Mouse (Mus musculus): ENCODE results near the gene Itga6.

The Itga6 gene

DNA sequence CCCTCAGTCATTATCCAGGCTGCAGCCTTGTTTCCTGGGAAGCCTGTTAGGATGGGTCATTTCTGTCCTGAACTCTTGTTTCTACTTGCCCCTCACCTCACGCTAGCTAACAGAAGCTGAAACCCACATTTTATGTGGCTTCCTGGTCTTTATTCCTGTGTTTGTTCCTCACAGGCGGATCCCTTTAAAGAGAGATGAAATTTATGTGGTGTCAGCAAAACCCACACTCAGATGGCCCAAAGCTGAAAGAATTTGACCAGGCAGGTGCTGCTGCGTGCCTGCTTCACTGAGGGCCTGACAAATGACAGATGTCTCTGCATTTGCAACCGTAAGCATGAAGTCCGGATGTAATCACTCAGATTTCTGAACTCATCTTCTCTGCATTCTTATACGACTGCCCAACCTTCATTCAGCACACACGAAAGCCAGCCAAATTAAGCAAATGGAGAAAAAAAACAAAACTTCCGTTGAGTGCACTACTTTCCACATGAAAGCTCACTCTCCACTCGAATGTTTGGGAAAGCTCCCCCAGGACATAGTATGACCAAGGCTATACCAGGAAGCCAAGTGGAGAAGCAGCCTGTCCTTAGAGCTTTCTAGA, 10.5 kb upstream of the Itga6 start:
- DNase-seq = no peak

DNA sequence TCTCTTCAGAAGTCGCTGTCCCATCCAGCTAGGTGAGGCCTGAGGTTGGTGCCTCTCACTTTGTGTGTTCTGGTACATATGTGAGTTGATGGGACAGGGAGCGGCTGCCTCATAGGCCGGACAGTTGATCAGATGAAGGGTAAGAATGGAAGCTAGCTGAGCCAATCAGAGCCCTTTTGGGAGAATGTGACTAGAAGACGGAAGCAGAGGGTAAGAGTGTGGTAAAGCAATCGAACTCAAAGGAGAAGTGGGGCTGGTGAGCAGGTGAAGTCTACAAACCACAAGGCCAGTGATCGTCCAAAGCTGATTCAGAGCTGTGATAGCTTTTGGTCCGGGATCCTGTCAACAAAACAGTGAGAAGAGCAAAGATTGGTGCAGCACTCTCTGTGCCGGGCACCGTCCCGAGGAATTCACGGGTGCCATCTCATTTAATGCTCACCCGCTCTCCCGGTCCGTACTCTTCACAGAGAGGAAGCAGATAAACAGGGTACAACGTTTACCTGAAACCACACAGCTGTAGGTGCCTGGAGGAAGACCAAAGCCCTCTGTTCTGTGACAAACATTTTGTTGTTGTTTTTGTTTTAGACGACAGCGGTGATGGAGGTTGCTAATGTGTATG, 9.8 kb upstream of the Itga6 start:
- DNase-seq = no peak

DNA sequence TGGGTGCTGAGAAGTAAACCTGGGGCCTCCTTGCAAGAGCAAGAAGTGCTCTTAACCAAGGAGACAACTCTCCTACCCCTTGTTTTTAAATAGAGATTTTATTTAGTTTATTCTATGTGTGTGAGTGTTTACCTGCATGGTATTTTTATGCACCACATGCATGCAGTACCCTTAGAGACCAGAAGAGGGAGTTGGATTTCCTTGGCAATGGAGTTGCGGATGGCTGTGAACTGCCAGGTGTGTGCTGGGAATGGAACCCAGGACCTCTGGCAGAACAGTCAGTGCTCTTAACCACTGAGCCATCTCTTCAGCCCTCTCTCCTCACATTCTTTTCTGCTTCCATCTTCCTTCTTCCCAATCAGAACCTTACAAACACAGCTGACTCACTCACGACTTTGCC, 9.2 kb upstream of the Itga6 start:
- no peak for DNase-seq

GRCm38 (mm10) chr2:71739173-71739860, 6.1 kb upstream of the Itga6 start:
- DNase-seq = no peak

GRCm38 (mm10) chr2:71742557-71742956, 2.9 kb upstream of the Itga6 start:
- no peak for DNase-seq

DNA sequence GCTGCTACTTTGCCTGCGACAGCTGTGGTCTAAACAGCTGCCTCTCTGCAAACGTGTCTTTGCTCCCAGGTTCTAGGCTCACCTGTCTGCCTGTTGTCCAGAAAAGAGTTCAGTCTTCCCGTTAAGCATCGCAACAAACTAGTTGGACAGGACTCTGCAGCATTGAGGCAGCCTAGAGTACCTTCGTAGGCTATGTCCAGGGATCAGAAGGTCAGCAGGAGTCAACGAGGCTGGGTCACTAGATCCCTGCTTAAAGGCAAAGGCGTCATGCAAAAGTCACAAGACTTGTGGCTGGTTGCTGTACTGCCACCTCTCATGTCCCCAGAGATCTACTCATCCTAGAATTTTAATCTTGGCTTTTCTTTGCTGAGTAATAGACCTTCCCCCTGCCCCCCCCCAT, 2.0 kb upstream of the Itga6 start:
- no peak for DNase-seq

- DNase-seq = no peak
Observed at GRCm38 (mm10) chr2:71744320-71744719, 1.1 kb upstream of the Itga6 start.

GRCm38 (mm10) chr2:71744861-71745507, 432 bp upstream of the Itga6 start:
- DNase-seq = peak; percentile 40 to 63

- DNase-seq = no peak
Observed at GRCm38 (mm10) chr2:71748451-71748850, 3.0 kb downstream of the Itga6 start.

DNA sequence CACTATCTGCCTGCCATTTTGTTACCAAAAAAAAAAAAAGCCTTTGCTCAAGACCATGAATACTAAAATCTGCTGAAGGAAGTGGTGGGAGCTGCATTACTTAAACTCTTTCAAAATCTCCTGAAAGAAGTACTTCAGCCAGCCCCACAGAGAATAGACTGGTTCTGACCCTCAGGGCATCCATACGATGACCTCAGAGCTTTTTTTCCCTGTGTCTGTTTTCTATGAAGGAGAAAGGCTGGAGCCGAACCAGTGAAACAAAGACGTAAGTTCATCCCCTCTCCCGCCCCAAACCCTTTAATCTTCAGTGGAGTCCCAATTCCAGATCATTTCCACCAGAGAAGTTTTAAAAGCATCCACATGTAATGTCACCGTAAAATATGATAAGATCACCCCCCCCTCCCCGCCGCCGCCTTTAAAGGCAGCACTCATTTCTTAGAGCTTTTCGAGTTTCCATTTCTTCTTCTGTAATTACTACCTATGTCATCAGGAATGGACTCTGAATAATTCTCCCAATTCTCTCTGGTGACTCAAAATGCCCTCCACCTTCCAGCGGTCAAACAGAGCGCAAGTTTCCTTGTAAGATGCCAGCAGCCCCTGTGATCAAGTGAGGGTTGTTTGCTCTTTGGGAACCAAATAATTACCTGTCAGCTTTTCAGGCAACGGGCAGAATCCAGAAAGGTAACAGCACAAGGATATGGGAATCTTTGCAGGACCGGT, 4.1 kb downstream of the Itga6 start:
- DNase-seq = no peak

DNA sequence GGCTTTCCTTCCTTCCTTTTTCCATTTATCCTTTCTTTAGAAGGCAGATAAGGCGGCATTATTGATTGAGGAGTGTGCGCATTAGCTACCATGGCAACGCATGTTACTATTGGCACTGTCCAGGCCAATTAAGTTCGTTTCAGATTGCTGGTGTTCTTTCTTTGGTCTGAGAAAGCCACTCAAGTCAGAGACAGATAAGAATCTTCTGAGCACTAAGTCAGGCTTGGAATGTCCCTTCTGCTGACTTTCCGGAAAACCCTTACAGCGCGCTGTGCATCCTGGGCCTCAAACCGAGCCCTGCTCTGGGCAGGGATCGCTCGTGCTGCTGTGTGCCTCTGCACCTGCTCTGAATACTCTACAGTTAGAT, 4.7 kb downstream of the Itga6 start:
- DNase-seq = no peak

GRCm38 (mm10) chr2:71751336-71751735, 5.9 kb downstream of the Itga6 start:
- DNase-seq = peak; percentile 61 to 63

GRCm38 (mm10) chr2:71751863-71752262, 6.4 kb downstream of the Itga6 start:
- DNase-seq = no peak

DNA sequence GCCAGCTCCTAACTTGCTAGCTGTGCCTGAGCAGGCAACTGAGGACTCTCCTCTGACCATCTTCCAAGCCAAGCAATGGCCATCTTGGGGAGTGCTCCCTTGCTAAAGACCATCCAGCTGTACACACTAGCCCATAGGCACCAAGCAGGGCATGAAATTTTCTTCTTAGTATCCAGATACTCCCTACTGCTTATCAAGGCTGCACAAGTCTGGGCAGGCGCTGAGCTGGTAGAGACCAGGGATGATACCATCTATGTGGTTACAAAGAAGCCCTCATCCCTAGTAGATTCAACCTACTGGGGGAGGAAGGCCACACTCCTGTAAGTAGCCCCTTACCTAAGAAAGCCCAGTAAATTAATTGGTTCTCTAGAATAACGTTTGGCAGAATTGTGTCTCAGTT, 7.0 kb downstream of the Itga6 start:
- no peak for DNase-seq

GRCm38 (mm10) chr2:71753161-71753560, 7.7 kb downstream of the Itga6 start:
- no peak for DNase-seq

- no peak for DNase-seq
Observed at GRCm38 (mm10) chr2:71755748-71756147, 10.3 kb downstream of the Itga6 start.

GRCm38 (mm10) chr2:71757098-71757497, 11.7 kb downstream of the Itga6 start:
- peak; percentile 76 to 91 for DNase-seq

DNA sequence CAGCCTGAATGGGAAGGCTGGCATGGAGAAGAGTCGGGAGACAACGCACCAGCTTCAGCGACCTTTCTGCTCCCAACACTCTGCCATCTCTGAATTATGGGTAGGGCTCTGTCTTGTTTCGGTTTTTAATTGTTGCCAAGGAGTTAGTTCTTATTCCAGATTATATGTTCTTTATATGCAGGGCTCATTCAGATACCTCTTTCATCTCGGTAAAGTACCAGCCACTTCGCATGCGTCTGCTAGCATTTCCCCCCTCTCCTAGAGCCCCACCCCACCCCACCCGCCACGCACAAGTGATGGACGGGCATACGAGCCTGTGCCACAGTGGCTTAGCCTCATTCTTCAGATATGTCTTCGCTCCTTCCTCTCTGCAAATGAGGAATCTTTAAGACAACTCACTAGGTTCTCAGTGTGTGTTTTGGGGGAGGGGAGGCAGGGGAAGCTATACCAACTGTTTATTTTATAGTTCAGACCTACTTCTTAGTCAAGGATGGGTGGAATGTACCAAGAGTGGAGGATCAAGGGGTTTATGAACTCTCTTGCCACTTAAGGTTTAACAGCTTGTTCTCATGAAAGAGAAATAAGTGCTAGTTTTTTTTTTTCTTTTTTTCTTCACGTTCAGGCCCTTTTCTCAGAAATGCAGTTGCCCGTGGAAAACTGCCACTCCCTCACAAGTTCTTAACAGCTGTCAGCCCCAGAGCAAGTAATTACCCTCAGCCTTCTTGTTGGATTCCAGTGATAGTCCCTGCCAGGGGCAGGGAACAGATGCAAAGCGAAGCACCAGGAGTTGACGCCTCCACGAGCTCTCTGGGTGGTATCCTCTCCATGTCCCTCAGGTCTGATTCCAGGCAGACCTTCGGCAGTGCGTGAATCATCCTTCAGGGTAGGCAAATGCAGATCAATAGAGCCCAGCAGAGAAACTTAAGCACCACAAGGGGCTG, 13.4 kb downstream of the Itga6 start:
- DNase-seq = no peak

- DNase-seq = no peak
Observed at GRCm38 (mm10) chr2:71760091-71760490, 14.7 kb downstream of the Itga6 start.

GRCm38 (mm10) chr2:71761081-71761480, 15.7 kb downstream of the Itga6 start:
- no peak for DNase-seq

DNA sequence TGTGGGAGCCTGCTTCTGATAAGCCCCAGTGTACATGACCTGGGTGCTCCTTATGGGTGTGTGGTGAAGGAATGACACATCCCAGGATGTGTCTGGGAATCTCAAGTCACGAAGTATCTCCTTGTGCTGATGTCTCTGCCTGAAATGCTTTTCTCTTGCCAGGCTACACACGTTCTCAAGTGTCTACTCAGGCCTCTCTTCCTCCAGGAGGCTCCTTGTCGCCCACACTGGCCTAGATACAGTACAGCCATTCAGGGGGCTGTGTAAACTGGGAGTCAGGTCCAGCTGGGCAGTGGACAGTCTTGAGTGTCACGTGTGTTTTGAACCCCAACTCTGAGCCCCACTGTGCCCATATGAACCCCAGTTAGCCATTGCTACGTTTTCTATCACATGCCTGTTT, 19.1 kb downstream of the Itga6 start:
- no peak for DNase-seq

Data from lung, postnatal 4 days (tissue).